Mouse (Mus musculus) yolk sac, embryonic 10.5 days (tissue): ENCODE measurements around the gene C1rl.
"Not testable (repeated sequence)": the region's sequence is repeated elsewhere in the genome, so short reads cannot be mapped to it uniquely, and the experiment has no call there.

Source experiments
- DNase-seq: peaks from one replicate; pipeline ENCODE4 v3.0.0-alpha.2; 2017; ENCODE audit warnings: low spot score

Gene C1rl

DNA sequence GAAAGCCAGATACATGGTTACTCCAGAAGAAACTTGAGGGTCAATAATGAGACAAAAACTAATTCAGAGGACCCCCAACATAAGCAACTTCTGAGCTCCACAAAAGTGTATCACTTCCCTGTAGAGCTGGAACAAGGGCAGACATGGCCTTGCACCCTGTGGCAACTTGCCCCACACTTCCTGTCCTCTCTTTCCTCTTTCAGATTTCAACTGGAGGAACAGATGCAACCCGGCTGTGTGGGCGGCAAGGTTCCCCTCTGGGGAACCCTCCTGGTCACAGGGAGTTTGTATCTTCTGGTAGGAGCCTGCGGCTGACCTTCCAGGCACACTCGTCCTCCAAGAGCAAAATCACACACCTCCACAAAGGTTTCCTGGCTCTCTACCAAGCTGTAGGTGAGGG is 12.1 kb downstream of the C1rl start:
- no peak for DNase-seq

DNA sequence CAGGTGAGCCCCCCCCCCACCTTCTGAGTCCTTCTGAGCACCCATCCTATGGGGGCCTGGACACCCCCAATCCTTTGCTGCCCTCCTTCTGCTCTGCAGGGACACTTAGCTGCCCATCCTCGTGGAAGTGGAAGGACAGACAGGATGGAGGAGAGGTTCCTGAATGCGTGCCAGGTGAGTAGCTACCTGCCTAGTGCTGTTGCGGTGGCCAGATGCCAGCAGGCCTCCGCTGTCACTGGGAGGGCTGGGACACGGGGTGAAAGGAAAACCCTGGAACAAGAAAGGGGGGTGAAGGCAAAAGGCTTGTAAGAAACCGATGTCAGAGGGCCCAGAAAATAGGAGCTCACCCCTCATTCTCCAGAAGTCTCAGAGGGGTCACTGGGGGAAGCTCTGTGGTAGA is 14.1 kb downstream of the C1rl start:
- no peak for DNase-seq

DNA sequence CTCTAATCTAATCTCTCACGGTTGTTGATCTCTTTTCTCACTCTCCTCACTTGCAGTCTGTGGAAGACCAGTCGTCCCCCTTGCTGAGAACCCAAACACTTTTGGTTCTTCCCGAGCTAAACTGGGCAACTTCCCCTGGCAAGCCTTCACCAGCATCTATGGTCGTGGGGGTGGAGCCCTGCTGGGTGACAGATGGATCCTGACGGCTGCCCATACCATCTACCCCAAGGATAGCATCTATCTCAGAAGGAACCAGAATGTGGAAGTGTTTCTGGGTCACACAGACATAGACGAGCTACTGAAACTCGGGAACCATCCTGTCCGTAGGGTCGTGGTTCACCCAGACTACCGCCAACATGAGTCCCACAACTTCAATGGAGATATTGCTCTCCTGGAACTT is 15.4 kb downstream of the C1rl start:
- DNase-seq: no peak

DNA sequence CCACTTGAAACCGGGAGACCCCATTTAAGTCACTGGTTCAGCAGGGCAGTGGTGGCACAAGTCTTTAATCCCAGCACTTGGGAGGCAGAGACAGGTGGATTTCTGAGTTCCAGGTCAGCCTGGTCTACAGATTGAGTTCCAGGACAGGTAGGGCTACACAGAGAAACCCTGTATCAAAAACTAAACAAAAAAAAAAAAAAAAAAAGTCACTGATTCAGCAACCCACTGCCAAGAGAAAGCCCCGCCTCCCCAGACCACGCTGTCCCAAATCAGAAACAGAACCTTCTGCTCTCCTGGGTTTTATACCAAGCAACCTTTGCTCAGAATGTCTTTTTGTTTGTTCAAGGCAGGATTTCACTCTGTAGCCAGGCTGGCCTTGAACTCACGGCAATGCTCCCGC is 16.3 kb downstream of the C1rl start:
- not testable (repeated sequence) for DNase-seq

DNA sequence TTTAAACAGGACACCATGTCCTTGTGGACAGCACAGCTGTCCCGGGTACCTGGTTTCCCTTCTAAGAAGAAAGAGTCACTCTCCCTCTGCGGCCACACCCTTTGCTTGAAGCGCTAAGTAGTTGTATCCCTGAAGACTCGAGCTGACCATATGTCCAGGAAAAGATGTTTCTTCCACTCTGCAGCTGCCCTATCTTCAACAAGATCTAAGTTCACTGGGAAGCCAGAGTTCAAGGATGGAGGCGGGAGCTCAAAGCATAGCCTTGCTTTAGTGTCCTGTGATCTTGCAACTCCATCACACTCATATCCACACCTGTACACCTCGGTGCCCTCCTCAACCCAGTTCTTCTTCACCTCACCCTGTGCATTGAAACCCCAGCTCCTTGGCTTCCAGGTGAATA is 19.0 kb downstream of the C1rl start:
- DNase-seq: peak; percentile 32

DNA sequence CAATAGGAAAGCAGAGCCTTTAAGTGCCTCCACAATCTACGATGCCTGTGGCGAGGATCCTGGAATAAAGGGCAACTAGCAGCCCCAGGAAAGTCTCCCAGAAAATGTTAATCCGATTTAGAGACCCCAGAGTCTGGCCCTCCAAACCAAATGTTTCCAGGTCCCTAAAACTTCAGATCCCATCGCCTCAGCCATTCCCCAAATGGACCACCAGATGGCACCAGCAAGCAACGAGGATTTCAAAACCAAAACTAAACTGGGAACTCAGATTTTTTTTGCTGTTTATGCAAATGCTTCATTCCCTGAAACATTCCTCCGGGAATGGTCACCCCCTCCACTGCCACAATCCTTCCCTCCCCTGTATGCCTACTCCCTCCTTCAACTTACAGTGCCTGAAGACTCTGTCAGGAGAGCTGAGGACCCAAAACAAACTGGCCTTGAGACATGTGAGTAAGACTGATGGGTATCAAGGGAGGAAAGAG is 19.5 kb downstream of the C1rl start, which contains the start of gene C1ra:
C1ra (plus strand) TSS at position 51 of the 482 bp plus-strand sequence.
- peak; percentile 55 for DNase-seq

DNA sequence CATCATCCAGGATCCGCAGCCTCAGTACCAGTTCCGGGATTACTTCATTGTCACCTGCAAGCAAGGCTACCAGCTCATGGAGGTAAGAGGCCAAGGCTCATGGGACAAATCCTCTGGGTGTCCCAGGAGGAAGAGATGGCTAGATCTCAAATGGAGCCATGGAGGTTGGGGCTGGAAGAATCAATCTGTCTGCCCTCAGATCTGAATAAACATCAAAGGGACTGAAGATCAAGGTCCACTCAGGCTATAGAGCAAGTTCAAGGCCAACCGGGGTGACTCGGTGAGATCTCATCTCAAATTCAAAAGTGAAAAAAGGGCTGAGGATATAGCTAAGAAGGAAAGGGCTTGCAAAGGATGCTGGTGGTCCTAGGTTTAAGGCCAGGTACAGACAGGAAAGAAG is 24.8 kb downstream of the C1rl start:
- DNase-seq: not testable (repeated sequence)

DNA sequence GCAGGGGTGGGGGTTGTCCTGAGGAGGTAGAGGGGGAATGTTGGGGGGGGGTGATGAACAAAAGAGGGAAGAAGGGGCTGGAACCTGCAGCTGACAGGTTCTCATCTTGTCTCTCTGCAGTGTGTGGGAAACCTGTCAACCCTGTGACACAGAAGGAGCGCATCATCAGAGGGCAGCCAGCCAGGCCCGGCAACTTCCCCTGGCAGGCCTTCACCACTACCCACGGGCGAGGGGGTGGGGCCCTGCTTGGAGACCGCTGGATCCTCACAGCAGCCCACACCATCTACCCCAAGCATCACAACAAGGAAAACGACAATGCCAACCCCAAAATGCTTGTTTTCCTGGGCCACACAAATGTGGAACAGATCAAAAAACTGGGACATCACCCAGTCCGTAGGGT is 29.2 kb downstream of the C1rl start:
- DNase-seq: not testable (repeated sequence)

DNA sequence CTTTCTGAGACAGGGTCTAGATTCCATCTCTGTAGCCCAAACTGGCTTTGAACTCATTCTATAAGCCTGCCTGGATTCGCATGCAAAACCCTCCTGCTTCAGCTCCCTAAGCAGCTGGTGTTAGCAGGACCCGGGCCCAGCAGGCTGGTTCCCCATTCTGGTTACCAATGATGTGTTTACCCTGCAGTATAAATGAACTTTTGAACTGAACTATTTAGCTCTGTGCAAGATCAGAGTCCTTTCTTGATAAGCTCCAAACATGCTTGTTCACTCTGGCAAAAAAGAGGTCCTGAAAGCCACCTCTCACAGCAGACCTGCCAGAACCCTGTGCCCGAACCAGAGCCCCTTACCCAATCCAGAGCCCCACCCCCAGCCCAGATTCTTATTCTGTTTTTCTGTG is 35.0 kb downstream of the C1rl start:
- DNase-seq: peak; percentile 29

DNA sequence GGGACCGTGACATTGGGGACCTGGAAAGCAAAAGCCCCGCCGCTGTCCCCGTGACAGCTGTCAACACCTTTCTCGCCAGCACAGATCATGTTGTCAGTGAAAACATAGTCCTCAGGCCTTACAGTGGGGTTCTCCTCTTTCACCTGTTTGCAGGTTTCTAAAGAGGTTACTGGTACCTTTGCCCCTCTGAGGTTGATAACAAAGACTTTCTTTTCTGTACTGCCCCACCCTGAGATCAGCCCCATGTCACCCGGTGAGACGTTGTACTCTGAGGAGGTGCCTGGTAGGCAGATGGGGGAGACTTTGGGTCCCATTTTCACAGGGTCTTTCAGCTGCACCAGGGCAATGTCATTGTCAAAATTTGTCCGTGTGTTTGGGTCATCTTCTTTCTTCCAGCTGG is 38.2 kb downstream of the C1rl start:
- no peak for DNase-seq

DNA sequence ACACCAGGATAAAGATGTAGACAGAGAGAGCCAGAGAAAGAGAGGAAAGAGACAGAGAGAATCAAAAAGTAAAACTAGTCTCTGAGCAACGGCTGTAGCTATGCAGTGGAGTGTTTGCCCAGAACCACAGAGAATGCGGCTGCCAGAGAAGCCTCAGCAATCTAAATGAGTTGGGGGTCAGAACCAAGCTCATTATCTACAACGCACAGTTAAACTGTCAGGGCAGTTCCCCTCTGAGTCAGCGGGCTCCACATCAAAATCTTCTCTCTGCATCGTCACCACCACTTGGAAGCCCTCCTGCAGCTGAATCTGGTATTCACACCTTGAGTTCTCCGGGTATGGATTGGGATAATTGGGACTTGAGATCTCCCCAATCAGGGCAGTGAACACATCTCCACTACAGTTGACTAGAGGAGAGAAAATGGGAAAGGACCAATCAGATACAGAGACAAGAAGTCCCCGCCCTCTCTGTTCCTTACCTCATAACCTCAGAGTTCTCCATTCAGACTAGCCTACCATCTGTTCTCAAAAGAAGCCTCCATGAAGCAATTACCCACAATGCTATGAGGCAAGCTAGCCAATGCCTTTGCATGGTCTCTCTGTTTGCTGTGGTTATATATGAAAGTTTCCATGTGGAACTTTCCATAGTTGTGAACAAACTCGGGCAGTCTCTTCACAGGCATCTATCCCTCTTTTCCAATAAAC is 43.4 kb downstream of the C1rl start:
- DNase-seq: not testable (repeated sequence)

DNA sequence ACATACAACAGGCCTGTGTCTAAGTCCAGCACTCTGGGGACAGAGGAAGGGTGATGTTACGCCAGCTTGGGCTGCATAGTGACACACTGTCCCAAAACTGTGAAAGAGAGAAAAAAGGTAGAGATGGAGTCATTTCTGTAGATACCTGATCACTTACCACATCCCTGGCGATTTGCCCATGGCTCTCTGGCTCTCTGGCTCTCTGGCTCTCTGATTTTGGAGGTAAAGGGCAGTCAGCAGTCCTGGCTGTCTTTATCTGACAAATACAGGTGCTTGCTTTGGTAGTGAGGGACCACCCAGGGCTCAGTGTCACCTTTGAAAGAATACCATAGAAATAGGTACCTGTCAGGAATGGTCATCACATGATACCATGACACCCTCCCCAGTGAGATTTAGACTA is 48.3 kb downstream of the C1rl start:
- not testable (repeated sequence) for DNase-seq

DNA sequence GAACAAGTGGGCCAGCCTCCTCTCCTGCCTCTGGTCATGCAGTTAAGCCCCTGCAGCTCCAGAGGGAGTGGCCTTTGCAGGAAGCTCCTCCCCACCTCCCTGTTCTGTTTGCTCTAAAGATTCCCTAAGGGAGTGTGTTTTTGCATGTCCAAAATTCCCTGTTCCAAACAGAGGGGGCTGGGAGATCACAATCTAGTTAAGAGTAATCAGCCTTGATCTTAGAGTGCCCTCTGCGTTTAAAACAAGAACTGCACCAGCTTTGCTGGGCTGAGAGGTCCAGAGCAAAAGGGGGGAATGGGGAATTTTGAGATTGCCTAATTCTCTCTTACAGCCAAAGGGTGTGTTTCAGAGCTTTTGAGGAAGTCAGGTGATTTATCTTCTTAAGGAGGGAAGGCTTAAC is 49.4 kb downstream of the C1rl start, which contains the start of gene C1s1:
C1s1 (minus strand) TSS at position 76 of the 400 bp plus-strand sequence.
- DNase-seq: peak; percentile 26

DNA sequence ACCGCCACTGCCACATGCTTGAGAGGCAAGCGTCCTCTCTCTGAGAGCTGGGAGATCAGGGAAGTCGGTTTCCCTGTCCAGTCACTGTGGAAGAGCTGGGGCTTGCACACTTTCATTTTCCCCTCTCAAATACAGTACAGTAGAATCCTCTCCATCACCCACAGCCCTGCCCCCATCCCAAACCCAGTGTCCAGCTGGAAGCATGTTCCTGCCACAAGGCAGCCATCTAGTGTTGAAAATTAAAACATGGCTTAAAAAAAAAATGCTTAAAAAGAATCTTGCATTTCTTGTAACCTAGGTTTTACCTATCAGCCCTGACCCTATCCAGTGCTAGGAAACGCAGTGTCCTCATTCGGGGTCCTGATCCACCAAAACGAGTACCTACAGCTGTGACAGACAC is 51.6 kb downstream of the C1rl start:
- no peak for DNase-seq

DNA sequence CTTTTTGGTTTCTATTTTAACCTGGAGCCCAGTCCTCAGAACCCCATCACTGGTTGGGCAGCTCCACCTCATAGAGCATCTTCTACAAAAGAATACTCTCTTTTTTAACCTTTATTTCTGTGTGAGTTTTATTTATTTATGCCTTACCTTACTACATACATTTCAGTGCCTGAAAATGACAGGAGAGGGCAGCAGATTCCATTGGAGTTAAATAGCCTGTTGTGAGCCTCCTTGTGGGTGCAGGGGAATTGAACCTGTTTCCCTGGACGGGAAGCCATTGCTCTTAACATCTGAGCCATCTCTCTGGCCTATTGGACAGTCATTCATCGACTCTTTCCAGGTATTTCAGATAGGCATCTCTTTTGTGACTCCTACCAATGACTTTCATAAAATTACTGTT is 52.5 kb downstream of the C1rl start:
- no peak for DNase-seq

DNA sequence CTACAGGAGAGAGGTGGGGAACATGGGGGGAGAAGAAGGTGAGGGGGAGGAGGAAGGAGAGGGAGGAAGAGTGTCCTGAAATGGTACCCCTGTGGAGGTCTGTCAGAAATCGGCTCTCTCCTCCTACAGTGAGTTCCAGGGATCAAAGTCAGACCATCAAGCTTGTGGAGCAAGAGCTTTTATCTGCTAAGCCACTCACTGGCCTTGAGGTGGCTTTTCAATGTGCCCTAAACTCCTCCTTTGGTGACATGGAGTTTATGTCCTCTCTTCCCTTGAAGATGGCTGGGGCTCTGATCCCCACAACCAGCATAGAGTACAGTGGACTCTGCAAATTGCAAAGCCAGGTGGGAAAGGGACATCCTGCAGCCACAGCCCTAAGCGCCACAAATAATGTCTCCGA is 55.1 kb downstream of the C1rl start:
- DNase-seq: not testable (repeated sequence)

DNA sequence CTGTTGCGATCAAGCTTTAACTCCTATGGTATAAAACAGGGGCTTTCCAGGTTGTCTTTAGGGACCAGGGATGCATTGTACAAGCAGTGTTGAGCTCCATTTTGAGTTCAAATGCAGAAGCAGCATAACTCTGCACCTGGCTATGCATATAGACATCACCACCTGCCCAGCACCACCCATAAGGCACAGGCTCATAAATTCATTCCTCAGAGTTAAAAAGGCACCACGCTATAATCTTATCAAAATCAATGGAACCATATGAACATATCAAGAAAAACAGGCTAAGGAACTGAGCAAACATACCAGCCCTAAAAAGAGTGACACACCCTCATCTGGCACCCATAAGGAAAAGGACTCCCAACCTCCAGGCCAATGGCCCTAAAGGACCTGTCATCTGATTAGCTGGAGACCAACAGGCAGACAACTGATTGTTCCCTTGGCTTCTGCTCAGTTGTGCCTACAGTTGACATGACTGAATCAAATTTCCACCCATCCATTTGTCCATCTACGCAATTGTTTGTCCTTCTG is 56.2 kb downstream of the C1rl start:
- DNase-seq: no peak

DNA sequence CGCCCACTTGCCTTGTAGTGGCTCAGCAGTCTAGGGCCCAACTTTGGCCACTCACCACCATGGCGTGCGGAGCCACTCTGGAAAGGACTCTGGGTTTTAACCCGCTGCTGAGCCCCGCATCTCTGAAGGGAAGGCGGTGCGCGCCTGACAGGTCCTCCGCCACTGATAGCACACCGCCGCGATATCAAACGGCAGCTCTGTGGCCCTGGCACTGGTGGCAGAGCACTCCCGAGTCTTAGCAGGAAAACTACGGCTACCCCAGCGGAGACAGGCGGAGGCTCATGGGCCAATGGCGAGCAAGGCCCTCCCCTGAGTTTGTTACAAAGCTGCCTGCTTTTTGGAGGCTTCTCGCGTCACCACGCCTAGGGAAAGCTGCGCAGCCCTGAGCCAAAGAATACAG is 59.9 kb downstream of the C1rl start:
- DNase-seq: no peak

DNA sequence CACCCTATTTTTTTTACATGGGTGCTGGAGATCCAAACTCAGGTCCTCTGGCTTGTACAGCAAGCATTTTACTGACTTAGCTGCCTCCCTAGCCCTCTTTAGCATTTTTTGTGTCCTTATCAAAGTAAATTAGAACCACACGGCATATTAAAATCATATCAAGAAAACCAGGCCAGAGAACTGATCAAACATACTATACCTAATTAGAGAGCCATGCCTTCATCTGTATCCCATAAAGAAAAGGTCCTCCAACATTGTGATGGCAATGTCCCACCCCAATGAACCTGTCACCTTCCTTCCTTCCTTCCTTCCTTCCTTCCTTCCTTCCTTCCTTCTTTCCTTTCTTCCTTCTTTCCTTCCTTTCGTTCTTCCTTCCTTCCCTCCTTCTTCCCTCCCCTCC is 63.0 kb downstream of the C1rl start:
- DNase-seq: not testable (repeated sequence)
